Mouse (Mus musculus) CH12.LX (cell line): ENCODE data around the gene Npr3. TPM values are rescaled to one million over a fixed set of nuclear protein-coding genes. Genes with fewer than 3 reads are reported as not detected.

Source experiments
- DNase-seq: peaks from one replicate; pipeline ENCODE4 v3.0.0-alpha.2; 2013; ENCODE audit errors: extremely low read depth
- H3K27ac ChIP-seq: 2 replicates; pipeline ENCODE4 v1.5.1; 2012; ENCODE audit warnings: low read depth, mild to moderate bottlenecking, control low read depth, moderate library complexity; ENCODE audit not compliant: insufficient read depth
- H3K27me3 ChIP-seq: replicated peaks from 2 replicates; pipeline ENCODE3; 2012; ENCODE audit warnings: inconsistent platforms
- H3K36me3 ChIP-seq, 2 experiments: replicated peaks in 1 of 2; 2 replicates each; pipeline versions ENCODE3 to v1.6.1; 2012; ENCODE audit warnings: inconsistent platforms in 1 of 2, low read length in 1 of 2, mild to moderate bottlenecking in 1 of 2, mixed read lengths in 1 of 2, moderate library complexity in 1 of 2; ENCODE audit not compliant: control insufficient read depth in 1 of 2, insufficient read depth in 1 of 2
- H3K4me1 ChIP-seq, 2 experiments: 2 replicates each; pipeline ENCODE4 v1.6.1; 2012; ENCODE audit warnings: inconsistent platforms in 1 of 2, moderate library complexity in 1 of 2; ENCODE audit not compliant: insufficient read depth in 2 of 2, control insufficient read depth in 1 of 2
- H3K4me2 ChIP-seq: 2 replicates; pipeline ENCODE4 v1.6.1; 2012; ENCODE audit warnings: low read depth, mild to moderate bottlenecking, control low read depth; ENCODE audit not compliant: poor library complexity, insufficient read depth, severe bottlenecking
- H3K4me3 ChIP-seq, 3 experiments: fragments of 150-350 bp in 1 of 3; sonication (generic) in 1 of 3; replicated peaks in 1 of 3; 2 replicates each; pipeline versions ENCODE3 to v1.5.1; 2011 to 2012; ENCODE audit warnings: low read depth in 2 of 3, low read length in 2 of 3, mild to moderate bottlenecking in 2 of 3, moderate library complexity in 2 of 3, control low read depth in 1 of 3, improper control_type of control experiment in 1 of 3, inconsistent platforms in 1 of 3, mixed read lengths in 1 of 3; ENCODE audit not compliant: poor library complexity in 1 of 3
- H3K79me2 ChIP-seq: replicated peaks from 2 replicates; pipeline ENCODE4 v1.6.1; 2012; ENCODE audit warnings: mild to moderate bottlenecking, moderate library complexity; ENCODE audit not compliant: control insufficient read depth, poor library complexity, insufficient read depth, severe bottlenecking; ENCODE audit errors: extremely low read depth
- H3K9ac ChIP-seq: 2 replicates; pipeline ENCODE4 v1.6.1; 2012; ENCODE audit warnings: low read depth, mild to moderate bottlenecking, control low read depth, moderate library complexity; ENCODE audit not compliant: insufficient read depth
- H3K9me3 ChIP-seq: replicated peaks from 2 replicates; pipeline ENCODE3; 2012; ENCODE audit warnings: low read length, inconsistent platforms, mixed read lengths
- CHD1 ChIP-seq: IDR thresholded peaks from 2 replicates; pipeline ENCODE4 v1.6.1; 2012; ENCODE audit warnings: low read depth, low read length, improper control_type of control experiment, inconsistent platforms
- CTCF ChIP-seq, 2 experiments: IDR thresholded peaks in 1 of 2; conservative IDR thresholded peaks in 1 of 2; 2 replicates each; pipeline ENCODE4 v1.5.1; 2011 to 2012; ENCODE audit warnings: low read depth in 2 of 2, low read length in 2 of 2, improper control_type of control experiment in 1 of 2, inconsistent platforms in 1 of 2, mild to moderate bottlenecking in 1 of 2, moderate library complexity in 1 of 2
- E2F4 ChIP-seq: IDR thresholded peaks from 2 replicates; pipeline ENCODE4 v1.6.1; 2011; ENCODE audit warnings: low read depth, low read length, improper control_type of control experiment; ENCODE audit not compliant: insufficient replicate concordance
- ELF1 ChIP-seq: IDR thresholded peaks from 2 replicates; pipeline ENCODE4 v1.6.1; 2014; ENCODE audit warnings: low read depth, mild to moderate bottlenecking, inconsistent platforms, low read length, improper control_type of control experiment
- EP300 ChIP-seq: IDR thresholded peaks from 2 replicates; pipeline ENCODE4 v1.6.1; 2011; ENCODE audit warnings: low read length, improper control_type of control experiment
- GABPA ChIP-seq: IDR thresholded peaks from 2 replicates; pipeline ENCODE4 v1.6.1; 2012; ENCODE audit warnings: low read depth, low read length, improper control_type of control experiment, inconsistent platforms; ENCODE audit not compliant: insufficient replicate concordance
- IRF4 ChIP-seq: IDR thresholded peaks from 2 replicates; pipeline ENCODE4 v1.6.1; 2014; ENCODE audit warnings: low read depth, mild to moderate bottlenecking, inconsistent platforms, low read length, improper control_type of control experiment
- JUN ChIP-seq: IDR thresholded peaks from 2 replicates; pipeline ENCODE4 v1.6.1; 2011; ENCODE audit warnings: low read depth, mild to moderate bottlenecking, low read length, improper control_type of control experiment, moderate library complexity; ENCODE audit not compliant: insufficient read depth
- MAFK ChIP-seq: IDR thresholded peaks from 2 replicates; pipeline ENCODE4 v1.6.1; 2011; ENCODE audit warnings: low read length, improper control_type of control experiment; ENCODE audit not compliant: insufficient replicate concordance
- MAZ ChIP-seq: IDR thresholded peaks from 2 replicates; pipeline ENCODE4 v1.6.1; 2012; ENCODE audit warnings: low read depth, mild to moderate bottlenecking, inconsistent platforms, low read length, improper control_type of control experiment, moderate library complexity
- MEF2A ChIP-seq: IDR thresholded peaks from 2 replicates; pipeline ENCODE4 v1.6.1; 2014; ENCODE audit warnings: low read depth, mild to moderate bottlenecking, inconsistent platforms, low read length, improper control_type of control experiment, borderline replicate concordance
- NELFE ChIP-seq: IDR thresholded peaks from 2 replicates; pipeline ENCODE4 v1.6.1; 2011; ENCODE audit warnings: low read depth, low read length, improper control_type of control experiment
- NRF1 ChIP-seq: IDR thresholded peaks from 2 replicates; pipeline ENCODE4 v1.6.1; 2014; ENCODE audit warnings: low read depth, mild to moderate bottlenecking, inconsistent platforms, low read length, improper control_type of control experiment, moderate library complexity
- RCOR1 ChIP-seq: conservative IDR thresholded peaks from 2 replicates; pipeline ENCODE4 v1.6.1; 2012; ENCODE audit warnings: low read depth, mild to moderate bottlenecking, inconsistent platforms, low read length, improper control_type of control experiment
- SMC3 ChIP-seq: IDR thresholded peaks from 2 replicates; pipeline ENCODE4 v1.6.1; 2011; ENCODE audit warnings: low read depth, low read length, improper control_type of control experiment
- TCF12 ChIP-seq: IDR thresholded peaks from 2 replicates; pipeline ENCODE4 v1.6.1; 2014; ENCODE audit warnings: low read depth, mild to moderate bottlenecking, inconsistent platforms, low read length, improper control_type of control experiment
- UBTF ChIP-seq: IDR thresholded peaks from 2 replicates; pipeline ENCODE4 v1.6.1; 2012; ENCODE audit warnings: low read depth, mild to moderate bottlenecking, inconsistent platforms, low read length, improper control_type of control experiment, moderate library complexity
- ZC3H11A ChIP-seq: IDR thresholded peaks from 2 replicates; pipeline ENCODE4 v1.6.1; 2012; ENCODE audit warnings: low read depth, mild to moderate bottlenecking, inconsistent platforms, low read length, improper control_type of control experiment
- dilution Hi-C: fragments of 300-500 bp; cut with MboI; formaldehyde crosslinking; loops from 2 replicates; pipeline ENCODE4 v1.14.3; 2020; ENCODE audit warnings: low sequenced_read_pairs; ENCODE audit not compliant: extremely low pct_unique_long_range_greater_than_20kb, extremely low pct_ligation_motif_present
- in situ Hi-C: fragments of 300-500 bp; cut with MboI; formaldehyde crosslinking; loops from 3 replicates; pipeline ENCODE4 v1.14.3; 2019; ENCODE audit warnings: low sequenced_read_pairs, low pct_ligation_motif_present, low pct_unique_long_range_greater_than_20kb, mixed read lengths
- polyA plus RNA-seq: library from polyadenylated mRNA; unstranded; fragments of >175 nt; gene quantifications from 2 replicates; pipeline ENCODE4 v1.2.1, GENCODE M21; 2012; ENCODE audit warnings: low read depth; ENCODE audit not compliant: insufficient read length
- total RNA-seq, 2 experiments: library from RNA; depleted of rRNA; stranded (reverse); fragments of 300-350 nt in 1 of 2; fragments of >200 nt in 1 of 2; gene quantifications; 2 replicates each; pipeline ENCODE4 v1.2.3; 2012 to 2014

Npr3 gene
- total and polyA plus RNA-seq, 3 experiments, result not detected

DNA sequence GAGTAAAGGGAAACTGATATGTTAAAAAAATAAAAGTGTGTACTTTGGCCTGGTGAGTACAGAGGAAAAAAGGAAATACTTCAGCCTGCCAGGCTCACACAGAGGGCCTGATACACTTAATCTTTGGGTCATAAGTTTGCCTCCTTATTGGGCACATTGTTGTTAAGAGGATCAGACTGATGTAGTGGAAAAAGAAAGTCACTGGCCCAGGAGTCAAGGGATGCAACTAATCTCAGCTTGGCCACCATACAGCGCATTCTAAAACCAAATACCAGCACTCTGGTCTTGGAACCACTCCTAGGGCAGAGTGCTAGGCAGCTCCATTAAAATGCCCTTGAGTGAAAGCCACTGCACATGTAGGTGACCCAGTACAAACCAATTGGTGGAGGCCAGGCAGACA lies 28.8 kb downstream of the Npr3 start:
- no peak overlapping the region for H3K4me2 ChIP-seq
- H3K27me3 ChIP-seq, result no peaks in the 10 kb centered on the region
- no peaks in the 10 kb centered on the region for H3K36me3 ChIP-seq
- dilution Hi-C loops, result no loop called here
- TF ChIP-seq JUN, result no peak
- TF ChIP-seq RCOR1, result no peak
- no peak for TF ChIP-seq EP300
- no peak for TF ChIP-seq CTCF (conservative IDR thresholded peaks at IDR 0.05 in 1 of 2, IDR thresholded peaks at IDR 0.05 in 1 of 2; ENCODE audit: low read depth in 2 of 2, low read length in 2 of 2)
- TF ChIP-seq UBTF, result no peak
- no peak for TF ChIP-seq TCF12
- no peak for TF ChIP-seq ELF1
- no peak for TF ChIP-seq MAZ
- no peak for TF ChIP-seq SMC3
- no peak for TF ChIP-seq GABPA
- TF ChIP-seq CHD1, result no peak
- H3K79me2 ChIP-seq, result no peaks in the 10 kb centered on the region
- H3K4me1 ChIP-seq, result no peaks in the 10 kb centered on the region
- H3K27ac ChIP-seq, result no peak overlapping the region
- no peak overlapping the region for H3K4me3 ChIP-seq
- in situ Hi-C loops, result no loop called here
- H3K9me3 ChIP-seq, result peaks cover 3% of the 10 kb centered on the region
- no peak for DNase-seq
- H3K9ac ChIP-seq, result no peak overlapping the region

DNA sequence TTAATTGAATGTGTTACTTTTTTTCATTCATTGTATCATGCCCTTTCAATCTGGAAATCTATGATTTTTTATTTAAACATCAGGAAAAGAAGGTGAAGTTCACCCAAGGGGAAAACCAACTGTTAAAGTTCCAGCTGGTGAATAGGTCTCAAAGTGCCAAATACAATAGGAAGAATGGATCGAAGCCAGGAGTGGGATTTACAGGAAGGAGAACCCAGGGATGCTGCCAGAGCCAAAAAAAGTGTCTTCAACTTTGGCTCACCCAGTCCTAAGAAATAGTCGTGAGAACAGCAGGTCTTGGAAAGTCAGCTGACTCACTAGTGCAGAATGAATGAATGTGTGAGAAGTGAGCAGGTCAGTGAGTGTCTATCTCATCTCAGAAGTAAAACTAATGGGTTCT lies 29.8 kb downstream of the Npr3 start:
- in situ Hi-C loops, result no loop called here
- peaks cover 3% of the 10 kb centered on the region for H3K9me3 ChIP-seq
- no peaks in the 10 kb centered on the region for H3K79me2 ChIP-seq
- H3K4me1 ChIP-seq, result no peaks in the 10 kb centered on the region
- no peak overlapping the region for H3K4me3 ChIP-seq
- no peaks in the 10 kb centered on the region for H3K27me3 ChIP-seq
- TF ChIP-seq CTCF (conservative IDR thresholded peaks at IDR 0.05 in 1 of 2, IDR thresholded peaks at IDR 0.05 in 1 of 2; ENCODE audit: low read depth in 2 of 2, low read length in 2 of 2) (no peak), TCF12 (no peak)
- DNase-seq, result no peak
- dilution Hi-C loops, result no loop called here
- H3K4me2 ChIP-seq, result no peak overlapping the region
- H3K9ac ChIP-seq, result no peak overlapping the region
- H3K27ac ChIP-seq, result no peak overlapping the region
- H3K36me3 ChIP-seq, result no peaks in the 10 kb centered on the region

GRCm38 (mm10) chr15:11866918-11867317 lies 40.2 kb downstream of the Npr3 start:
- no peak overlapping the region for H3K9ac ChIP-seq
- H3K9me3 ChIP-seq, result no peaks in the 10 kb centered on the region
- H3K4me2 ChIP-seq, result no peak overlapping the region
- no peak overlapping the region for H3K4me3 ChIP-seq
- no peaks in the 10 kb centered on the region for H3K36me3 ChIP-seq
- H3K4me1 ChIP-seq, result peaks cover 0 to 9% of the 10 kb centered on the region in 2 experiments; a peak in 1 of 4 replicates
- TF ChIP-seq EP300 (no peak), CTCF (conservative IDR thresholded peaks at IDR 0.05 in 1 of 2, IDR thresholded peaks at IDR 0.05 in 1 of 2; ENCODE audit: low read depth in 2 of 2, low read length in 2 of 2) (no peak), E2F4 (no peak), SMC3 (no peak), JUN (no peak), IRF4 (no peak), CHD1 (no peak), RCOR1 (no peak), NELFE (no peak), ZC3H11A (no peak), MEF2A (no peak), NRF1 (no peak), MAZ (no peak), MAFK (no peak)
- in situ Hi-C loops, result no loop called here
- no peaks in the 10 kb centered on the region for H3K79me2 ChIP-seq
- no peaks in the 10 kb centered on the region for H3K27me3 ChIP-seq
- no peak for DNase-seq
- no peak overlapping the region for H3K27ac ChIP-seq
- dilution Hi-C loops, result no loop called here
